Mouse (Mus musculus) kidney, embryonic 16.5 days (tissue): ENCODE data around the gene Cacfd1. TPM values are rescaled to one million over a fixed set of nuclear protein-coding genes. Genes with fewer than 3 reads are reported as not detected.

Experiments used
- ATAC-seq: fragments of 200-750 bp; cut with Nextera tagmentation; 2 replicates; pipeline ENCODE4 v1.8.0; 2017; ENCODE audit warnings: moderate TSS enrichment; ENCODE audit not compliant: low FRiP score, low TSS enrichment
- H3K27ac ChIP-seq: fragments of 300-500 bp; sonication (generic); 2 replicates; pipeline ENCODE4 v1.5.1; 2014; ENCODE audit warnings: low read length
- H3K27me3 ChIP-seq: fragments of 300-500 bp; sonication (generic); 2 replicates; pipeline ENCODE4 v1.6.1; 2014; ENCODE audit warnings: low read length, control low read depth, mixed read lengths; ENCODE audit not compliant: insufficient read depth
- H3K36me3 ChIP-seq: fragments of 300-500 bp; sonication (generic); 2 replicates; pipeline ENCODE4 v1.6.1; 2014; ENCODE audit warnings: low read length, control low read depth, mixed read lengths; ENCODE audit not compliant: insufficient read depth
- H3K4me1 ChIP-seq: fragments of 300-500 bp; sonication (generic); 2 replicates; pipeline ENCODE4 v1.6.1; 2014; ENCODE audit warnings: low read length, control low read depth, mixed read lengths; ENCODE audit not compliant: insufficient read depth
- H3K4me2 ChIP-seq: fragments of 300-500 bp; sonication (generic); replicated peaks from 2 replicates; pipeline ENCODE4 v1.6.1; 2014; ENCODE audit warnings: low read depth, low read length
- H3K4me3 ChIP-seq: fragments of 300-500 bp; sonication (generic); 2 replicates; pipeline ENCODE4 v1.5.1; 2014; ENCODE audit warnings: mild to moderate bottlenecking, low read length
- H3K9ac ChIP-seq: fragments of 300-500 bp; sonication (generic); replicated peaks from 2 replicates; pipeline ENCODE4 v1.6.1; 2014; ENCODE audit warnings: low read length
- H3K9me3 ChIP-seq: fragments of 300-500 bp; sonication (generic); 2 replicates; pipeline ENCODE4 v1.6.1; 2016; ENCODE audit warnings: low read length, control low read depth
- WGBS: fragments of 180-500 bp; shearing (Covaris S2); extraction: QIAGEN DNeasy Blood & Tissue Kit; methylation state at CpG from one replicate; pipeline ENCODE4 v1.1.7; 2014; 5-methylcytosine and 5-hydroxymethylcytosine counted together
- polyA plus RNA-seq: library from polyadenylated mRNA; unstranded; fragments of >200 nt; fragmentation: Nextera tagmentation; extraction: Ambion mirVana; gene quantifications from 2 replicates; pipeline ENCODE4 v1.2.1, GENCODE M21; 2015

The Cacfd1 gene
- polyA plus RNA-seq, 1 experiment from 2014 or later = 70.3 TPM

DNA sequence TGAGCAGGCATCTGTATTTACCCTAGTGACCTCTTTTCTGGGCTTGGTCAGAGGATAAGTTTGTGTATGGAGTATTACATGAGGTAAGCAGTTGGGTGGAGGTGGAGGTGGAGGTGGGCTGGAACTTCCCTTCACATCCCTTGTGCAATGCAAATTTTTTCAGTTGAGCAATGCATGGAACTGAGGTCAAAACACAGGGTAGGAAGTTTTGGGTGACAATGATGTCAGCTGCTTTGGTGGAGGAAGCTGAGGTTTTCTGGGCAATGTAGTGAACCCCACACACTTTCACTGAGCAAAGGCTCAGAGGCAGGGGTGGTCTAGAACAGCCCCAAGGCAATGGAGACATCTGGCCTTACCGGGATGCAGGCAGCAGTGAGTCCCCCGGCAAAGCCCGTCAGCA, 15.8 kb downstream of the Cacfd1 start:
- H3K36me3 ChIP-seq = no peaks in the 10 kb centered on the region
- H3K27ac ChIP-seq = no peak overlapping the region
- H3K9ac ChIP-seq = no peak overlapping the region
- H3K9me3 ChIP-seq = no peaks in the 10 kb centered on the region
- no peak overlapping the region for H3K4me2 ChIP-seq
- WGBS = 81% methylated on average over 3 of the region's 3 CpGs
- H3K4me3 ChIP-seq = no peak overlapping the region
- H3K27me3 ChIP-seq = no peaks in the 10 kb centered on the region
- H3K4me1 ChIP-seq = no peaks in the 10 kb centered on the region
- ATAC-seq = no peak

DNA sequence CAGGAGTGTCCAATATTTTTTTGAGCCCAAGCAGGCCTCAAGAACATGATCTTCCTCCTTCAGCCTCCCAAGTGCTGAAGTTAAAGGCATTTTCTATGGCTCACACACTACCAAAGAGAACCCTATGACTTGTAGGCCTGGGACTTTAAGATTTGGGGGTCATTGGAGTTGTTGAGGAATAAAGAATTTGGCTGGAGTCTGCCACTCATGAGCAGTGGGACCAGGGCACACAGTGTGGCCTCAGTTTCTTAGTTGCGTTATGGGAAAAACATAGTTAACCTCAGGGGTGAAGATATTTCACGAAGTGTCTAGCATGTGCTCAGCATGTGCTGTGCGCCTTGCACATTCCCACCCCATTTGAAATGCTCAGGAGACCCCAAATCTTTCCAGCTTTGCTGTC, 16.6 kb downstream of the Cacfd1 start:
- no peaks in the 10 kb centered on the region for H3K36me3 ChIP-seq
- no peak overlapping the region for H3K4me3 ChIP-seq
- H3K27me3 ChIP-seq = no peaks in the 10 kb centered on the region
- no peaks in the 10 kb centered on the region for H3K4me1 ChIP-seq
- no peak for ATAC-seq
- no peak overlapping the region for H3K4me2 ChIP-seq
- 92% methylated on average over 3 of the region's 3 CpGs for WGBS
- H3K9me3 ChIP-seq = no peaks in the 10 kb centered on the region
- no peak overlapping the region for H3K9ac ChIP-seq
- no peak overlapping the region for H3K27ac ChIP-seq

DNA sequence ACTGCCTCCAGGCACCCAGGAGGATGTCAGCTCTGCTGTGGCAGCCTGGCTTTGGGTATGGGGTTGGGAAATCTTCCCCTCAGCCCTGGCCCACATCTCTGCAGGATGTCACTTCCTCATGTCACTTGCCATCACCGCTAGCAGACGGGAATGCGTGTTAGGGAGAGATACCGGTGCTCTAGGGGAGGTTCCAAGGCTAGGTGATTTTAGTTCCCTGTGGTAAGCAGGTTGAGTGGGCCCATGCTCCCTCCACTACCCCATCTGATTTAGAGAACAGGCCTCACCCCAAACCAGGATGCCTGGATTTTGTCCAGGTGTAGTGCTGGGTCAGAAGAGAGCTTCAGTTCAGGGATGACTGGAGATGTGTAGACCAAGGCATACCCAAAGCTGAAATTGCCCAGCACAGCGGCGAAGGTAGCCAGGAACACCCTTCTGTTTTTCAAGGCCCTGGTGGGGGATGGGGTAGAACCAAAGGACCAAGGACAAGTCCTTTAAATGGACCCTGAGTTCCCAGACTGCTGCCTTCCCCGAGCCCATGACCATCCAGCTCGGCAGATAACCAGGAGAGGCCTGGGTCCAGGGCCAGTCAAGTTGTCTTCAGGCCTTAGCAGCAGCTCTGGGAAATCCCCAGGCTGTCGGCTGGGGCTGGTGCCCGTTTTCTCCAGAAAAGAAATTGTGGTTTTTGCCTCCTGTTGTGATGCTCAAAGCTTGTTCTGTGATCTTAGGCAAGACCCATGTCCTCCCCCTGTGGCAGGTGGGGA, 17.3 kb downstream of the Cacfd1 start:
- no peak for ATAC-seq
- H3K9me3 ChIP-seq = no peaks in the 10 kb centered on the region
- peak overlapping the region; percentile 60 for H3K4me2 ChIP-seq
- 77% methylated on average over 10 of the region's 10 CpGs for WGBS
- H3K4me3 ChIP-seq = no peak overlapping the region; the same call in 1 of the 2 replicates
- no peaks in the 10 kb centered on the region for H3K4me1 ChIP-seq
- no peaks in the 10 kb centered on the region for H3K36me3 ChIP-seq
- no peaks in the 10 kb centered on the region for H3K27me3 ChIP-seq
- no peak overlapping the region for H3K27ac ChIP-seq
- H3K9ac ChIP-seq = no peak overlapping the region

DNA sequence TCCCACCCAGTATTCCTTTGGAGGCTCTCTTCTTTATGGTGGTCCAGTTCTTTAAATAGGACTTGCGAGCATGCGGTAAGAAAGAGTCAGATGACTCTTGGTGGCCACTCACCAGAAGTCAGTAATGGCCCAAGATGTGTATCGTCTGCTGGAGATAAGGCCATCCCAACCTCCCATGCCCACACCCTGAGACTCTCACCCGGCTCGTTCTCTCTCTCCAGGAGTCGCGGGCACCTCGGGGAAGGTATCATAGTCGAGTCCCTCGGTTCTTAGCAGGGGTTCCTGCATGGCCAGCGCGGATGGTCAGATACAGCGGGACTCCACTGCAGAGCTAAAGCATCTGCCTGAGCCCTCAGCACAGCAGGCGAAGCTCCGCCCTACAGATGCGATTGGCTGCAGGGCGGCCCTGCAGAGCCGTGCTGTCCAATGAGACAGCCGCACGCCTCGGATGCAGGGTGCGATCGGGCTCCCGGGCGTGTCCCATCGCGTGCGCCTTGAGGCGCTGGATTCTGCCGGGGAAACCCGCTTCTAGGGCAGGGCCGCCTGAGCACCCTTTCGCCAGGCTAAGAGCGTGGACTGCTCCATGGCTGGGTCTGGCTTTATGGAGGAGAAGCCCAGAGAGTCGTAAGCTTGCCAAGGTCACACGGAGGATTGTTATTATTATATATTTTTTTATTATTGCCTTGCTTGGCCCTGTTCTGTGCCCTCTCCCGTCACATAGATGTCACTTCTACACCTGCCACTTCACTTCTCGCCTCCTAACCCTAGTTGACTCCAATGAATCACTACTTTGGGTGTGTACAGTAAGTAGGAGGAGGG, 18.1 kb downstream of the Cacfd1 start, which contains the start of gene Slc2a6:
Gene Slc2a6, minus strand, starts transcription at position 381 of the 819 bp plus-strand sequence.
- Histone ChIP-seq H3K9ac (0 out of 2 replicates have a peak within 1 kb of the TSS, but pooled peaks have one; percentile 15), H3K4me1 (no peaks in the 10 kb centered on the region), H3K4me3 (peak within 1 kb of the TSS; percentile 35), H3K9me3 (no peaks in the 10 kb centered on the region), H3K36me3 (no peaks in the 10 kb centered on the region), H3K27me3 (no peaks in the 10 kb centered on the region), H3K27ac (no peak within 1 kb of the TSS), H3K4me2 (peak within 1 kb of the TSS; percentile 60)
- WGBS = 2% methylated on average over 38 of the region's 38 CpGs
- ATAC-seq = peak; percentile 98

DNA sequence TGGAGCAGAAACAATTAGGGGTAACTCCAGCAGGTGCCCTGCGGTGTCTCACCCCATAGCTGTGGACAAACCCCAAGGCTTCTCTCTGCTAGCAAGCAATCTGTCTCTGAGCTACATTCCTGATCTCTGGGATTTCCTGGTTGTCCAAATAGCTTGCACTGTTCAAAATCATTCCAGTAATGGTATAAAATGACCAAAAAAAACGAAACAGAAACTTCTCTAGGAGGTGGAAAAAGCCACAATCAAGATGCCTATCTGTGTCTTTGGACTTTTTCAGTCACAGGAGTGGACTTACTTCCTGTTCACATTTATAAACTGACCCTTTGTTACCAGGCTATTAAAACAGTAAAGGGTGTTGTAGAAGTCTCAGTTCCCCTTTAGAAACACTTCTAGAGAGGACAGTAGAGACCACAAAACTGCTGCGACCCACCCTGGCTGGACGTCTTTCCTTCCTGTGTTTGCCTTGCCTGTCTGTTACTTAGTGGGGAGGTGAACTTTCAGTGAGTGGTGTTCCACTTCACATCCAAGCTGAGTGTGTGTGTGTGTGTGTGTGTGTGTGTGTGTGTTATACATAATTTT, 18.8 kb downstream of the Cacfd1 start:
- no peaks in the 10 kb centered on the region for H3K27me3 ChIP-seq
- H3K36me3 ChIP-seq = no peaks in the 10 kb centered on the region
- no peak overlapping the region for H3K9ac ChIP-seq
- no peaks in the 10 kb centered on the region for H3K4me1 ChIP-seq
- no peaks in the 10 kb centered on the region for H3K9me3 ChIP-seq
- peak overlapping the region; percentile 60 for H3K4me2 ChIP-seq
- no peak overlapping the region; the same call in 1 of the 2 replicates for H3K4me3 ChIP-seq
- 61% methylated on average over 4 of the region's 4 CpGs for WGBS
- H3K27ac ChIP-seq = no peak overlapping the region
- no peak for ATAC-seq

DNA sequence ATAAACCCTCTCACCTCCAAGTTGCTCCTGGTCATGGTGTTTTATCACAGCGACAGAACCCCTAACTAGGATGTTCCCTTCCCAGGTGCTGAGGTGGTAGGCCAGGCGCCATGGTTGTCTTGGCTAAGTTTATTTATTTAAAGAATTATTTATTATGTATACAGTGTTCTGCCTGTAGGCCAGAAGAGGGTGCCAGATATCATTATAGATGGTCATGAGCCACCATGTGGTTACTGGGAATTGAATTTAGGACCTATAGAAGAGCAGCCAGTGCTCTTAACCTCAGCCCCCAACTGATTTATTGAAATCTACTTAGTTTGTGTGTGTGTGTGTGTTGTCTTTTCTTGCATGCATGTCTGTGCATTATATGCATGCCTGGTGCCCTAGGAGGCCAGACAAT, 22.6 kb downstream of the Cacfd1 start:
- H3K27ac ChIP-seq = no peak overlapping the region
- no peaks in the 10 kb centered on the region for H3K9me3 ChIP-seq
- H3K4me2 ChIP-seq = no peak overlapping the region
- H3K27me3 ChIP-seq = no peaks in the 10 kb centered on the region
- H3K36me3 ChIP-seq = no peaks in the 10 kb centered on the region
- no peaks in the 10 kb centered on the region for H3K4me1 ChIP-seq
- no peak overlapping the region for H3K4me3 ChIP-seq
- H3K9ac ChIP-seq = no peak overlapping the region
- 51% methylated on average over 2 of the region's 2 CpGs for WGBS
- no peak for ATAC-seq

DNA sequence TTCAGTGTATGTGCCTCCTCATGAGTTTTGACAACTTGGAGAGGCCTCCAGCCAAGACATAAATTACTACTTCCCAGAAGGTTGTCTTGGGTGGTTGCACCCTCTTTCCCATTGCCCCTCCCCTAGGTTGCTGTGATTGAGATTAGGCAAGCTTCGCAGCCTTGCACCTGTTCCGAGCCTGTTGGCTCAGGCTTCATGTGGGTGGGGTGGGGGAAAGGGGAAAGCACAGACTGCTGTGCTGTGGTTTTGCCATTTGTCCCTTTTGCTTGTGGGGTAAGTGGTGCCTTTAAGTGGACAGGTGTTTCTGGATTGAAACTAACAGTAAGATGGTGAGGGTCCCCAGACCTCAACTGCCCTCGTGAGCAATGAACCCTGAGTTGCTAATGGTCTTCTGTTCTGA, 26.3 kb downstream of the Cacfd1 start:
- H3K9ac ChIP-seq = no peak overlapping the region
- H3K9me3 ChIP-seq = no peaks in the 10 kb centered on the region
- no peaks in the 10 kb centered on the region for H3K27me3 ChIP-seq
- no peak overlapping the region for H3K27ac ChIP-seq
- no peaks in the 10 kb centered on the region for H3K4me1 ChIP-seq
- WGBS = 55% methylated on average over 3 of the region's 3 CpGs
- no peaks in the 10 kb centered on the region for H3K36me3 ChIP-seq
- ATAC-seq = no peak
- no peak overlapping the region for H3K4me3 ChIP-seq
- no peak overlapping the region for H3K4me2 ChIP-seq

DNA sequence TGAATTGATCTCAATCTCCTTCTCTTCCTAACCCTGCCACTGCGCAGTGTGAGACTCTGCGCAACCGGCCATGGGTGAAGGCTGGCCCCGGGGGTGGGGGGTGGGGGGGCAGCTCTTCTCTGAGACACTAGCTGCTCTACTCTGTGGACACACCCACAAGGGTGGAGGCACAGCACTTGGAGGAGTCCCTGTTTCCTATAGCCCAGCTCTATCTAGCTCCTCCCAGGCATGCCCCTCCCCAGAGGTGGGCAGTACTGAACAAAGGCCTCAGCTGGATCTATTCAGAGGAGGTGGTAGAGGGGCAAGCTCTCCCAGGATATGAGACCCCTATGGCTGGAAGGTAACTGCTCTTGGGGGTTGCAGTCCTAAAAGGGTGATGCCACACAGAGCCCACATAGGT, 27.3 kb downstream of the Cacfd1 start:
- 48% methylated on average over 4 of the region's 4 CpGs for WGBS
- Histone ChIP-seq H3K9me3 (no peaks in the 10 kb centered on the region), H3K4me1 (no peaks in the 10 kb centered on the region), H3K27me3 (no peaks in the 10 kb centered on the region), H3K36me3 (no peaks in the 10 kb centered on the region), H3K9ac (no peak overlapping the region), H3K4me2 (no peak overlapping the region), H3K27ac (no peak overlapping the region), H3K4me3 (no peak overlapping the region)
- peak; percentile 25; the same call in 1 of the 2 replicates for ATAC-seq

DNA sequence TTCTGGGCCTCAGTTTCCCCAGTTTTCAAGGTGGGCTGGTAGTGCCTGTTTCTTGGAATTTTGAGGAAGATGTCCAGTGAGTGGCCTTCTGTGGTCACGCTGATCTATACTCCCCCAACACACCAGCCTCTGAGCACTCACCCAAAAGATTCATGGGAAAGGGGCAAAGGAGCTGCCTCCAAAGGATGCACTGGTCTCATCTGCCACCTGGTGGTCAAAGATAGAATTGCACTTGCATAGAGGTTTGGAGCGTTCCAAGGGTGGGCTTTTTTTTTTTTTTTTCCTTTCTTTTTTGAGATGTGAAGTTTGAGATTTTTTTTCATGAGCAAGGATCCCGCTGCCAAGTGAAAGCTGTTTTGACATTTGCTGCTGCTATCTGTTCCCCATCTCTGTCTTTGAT, 28.9 kb downstream of the Cacfd1 start:
- no peak overlapping the region for H3K27ac ChIP-seq
- H3K36me3 ChIP-seq = no peaks in the 10 kb centered on the region
- no peaks in the 10 kb centered on the region for H3K27me3 ChIP-seq
- H3K4me2 ChIP-seq = 0 out of 2 replicates have a peak overlapping the region, but pooled peaks have one; percentile 5
- H3K4me3 ChIP-seq = no peak overlapping the region
- no peak for ATAC-seq
- H3K9ac ChIP-seq = peak overlapping the region; percentile 30; the same call in 1 of the 2 replicates
- no peaks in the 10 kb centered on the region for H3K9me3 ChIP-seq
- 0% methylated on average over 3 of the region's 3 CpGs for WGBS
- H3K4me1 ChIP-seq = no peaks in the 10 kb centered on the region
